In the genomic region with DNA sequence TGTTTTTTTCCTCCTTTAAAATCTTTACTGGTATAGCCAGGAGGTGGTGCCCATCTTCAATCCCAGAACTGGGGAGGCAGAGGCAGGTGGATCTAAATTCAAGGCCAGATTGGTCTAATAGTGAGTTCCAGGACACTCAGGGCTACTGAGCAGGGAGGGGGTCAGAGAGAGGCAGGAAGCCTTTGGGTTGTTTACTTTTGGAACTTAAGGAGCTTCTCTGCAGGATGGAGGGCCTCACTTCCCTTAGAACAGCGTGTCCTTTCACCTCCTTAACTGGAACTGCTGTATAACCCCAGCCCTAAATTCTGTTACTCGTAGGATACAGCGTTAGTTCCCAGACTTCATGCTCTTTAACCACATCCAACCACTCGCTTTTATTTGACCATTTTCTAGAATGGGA, we compare ENCODE assay signal across 12 mouse cellular contexts.
"Had no signal": no experiment of that assay in that cellular context is flagged by ENCODE, and none has a peak within 500 bp of the region (broad histone marks: within the 10 kb centered on the region; RNA-seq: fewer than 3 reads in every experiment).

No protein-coding gene starts in this region.

- H3K27ac ChIP-seq: layer of hippocampus, adult 2 months; limb, embryonic 12.5 days; liver, embryonic 13.5 days; midbrain, embryonic 15.5 days; neural tube, embryonic 12.5 days; stomach, postnatal 0 days had no signal

- H3K4me3 ChIP-seq: layer of hippocampus, adult 2 months; limb, embryonic 12.5 days; liver, embryonic 13.5 days; midbrain, embryonic 15.5 days; neural tube, embryonic 12.5 days had no signal

- H3K36me3 ChIP-seq: limb, embryonic 12.5 days; liver, embryonic 13.5 days; midbrain, embryonic 15.5 days; neural tube, embryonic 12.5 days had no signal

- H3K4me1 ChIP-seq: limb, embryonic 12.5 days; liver, embryonic 13.5 days; midbrain, embryonic 15.5 days; neural tube, embryonic 12.5 days had no signal

- H3K4me2 ChIP-seq: limb, embryonic 12.5 days; liver, embryonic 13.5 days; lung, embryonic 14.5 days; midbrain, embryonic 15.5 days; neural tube, embryonic 12.5 days had no signal

- H3K9me3 ChIP-seq: limb, embryonic 12.5 days; liver, embryonic 13.5 days; midbrain, embryonic 15.5 days; neural tube, embryonic 12.5 days had no signal

- H3K9ac ChIP-seq: limb, embryonic 12.5 days; liver, embryonic 13.5 days; lung, embryonic 14.5 days; midbrain, embryonic 15.5 days; neural tube, embryonic 12.5 days had no signal

- ATAC-seq: intestine, postnatal 0 days; midbrain, embryonic 15.5 days had no signal

- H3K27me3 ChIP-seq: limb, embryonic 12.5 days; liver, embryonic 13.5 days; midbrain, embryonic 15.5 days; neural tube, embryonic 12.5 days had no signal

- DNase-seq: kidney, adult 8-10 months; kidney, postnatal 10 days; kidney, postnatal 4 days; liver, embryonic 13.5 days; lung, embryonic 14.5 days; thymus, postnatal 4 days had no signal
